Mouse (Mus musculus) forebrain, embryonic 14.5 days (tissue): ENCODE results near the gene Psors1c2. TPM values are rescaled to one million over a fixed set of nuclear protein-coding genes. Genes with fewer than 3 reads are reported as not detected.

ENCODE experiments used
- ATAC-seq: fragments of 200-750 bp; cut with Nextera tagmentation; 2 replicates; pipeline ENCODE4 v1.8.0; 2017; ENCODE audit warnings: mild to moderate bottlenecking, moderate library complexity
- DNase-seq: peaks from one replicate; pipeline ENCODE4 v3.0.0-alpha.2; 2015; ENCODE audit warnings: low spot score
- H3K27ac ChIP-seq: fragments of 300-500 bp; sonication (generic); 2 replicates; pipeline ENCODE4 v1.5.1; 2014; ENCODE audit warnings: low read depth, mild to moderate bottlenecking, control low read depth, low read length, moderate library complexity
- H3K27me3 ChIP-seq: fragments of 300-500 bp; sonication (generic); replicated peaks from 2 replicates; pipeline ENCODE4 v1.6.1; 2014; ENCODE audit warnings: low read length, control low read depth, mixed read lengths; ENCODE audit not compliant: control insufficient read depth, insufficient read depth
- H3K36me3 ChIP-seq: fragments of 300-500 bp; sonication (generic); 2 replicates; pipeline ENCODE4 v1.6.1; 2014; ENCODE audit warnings: low read length, control low read depth; ENCODE audit not compliant: control insufficient read depth, insufficient read depth
- H3K4me1 ChIP-seq: fragments of 300-500 bp; sonication (generic); 2 replicates; pipeline ENCODE4 v1.6.1; 2014; ENCODE audit warnings: antibody characterized with exemption, low read length, control low read depth; ENCODE audit not compliant: control insufficient read depth, insufficient read depth
- H3K4me2 ChIP-seq: fragments of 300-500 bp; sonication (generic); 2 replicates; pipeline ENCODE4 v1.6.1; 2014; ENCODE audit warnings: mild to moderate bottlenecking, control low read depth, low read length
- H3K4me3 ChIP-seq: fragments of 300-500 bp; sonication (generic); 2 replicates; pipeline ENCODE4 v1.5.1; 2014; ENCODE audit warnings: low read depth, low read length, control low read depth
- H3K9ac ChIP-seq: fragments of 300-500 bp; sonication (generic); 2 replicates; pipeline ENCODE4 v1.6.1; 2014; ENCODE audit warnings: mild to moderate bottlenecking, low read length, control low read depth, moderate library complexity
- H3K9me3 ChIP-seq: fragments of 300-500 bp; sonication (generic); replicated peaks from 2 replicates; pipeline ENCODE4 v1.6.1; 2016; ENCODE audit warnings: low read length, control low read depth, mixed read lengths; ENCODE audit not compliant: control insufficient read depth
- WGBS: fragments of 180-500 bp; shearing (Covaris S2); extraction: QIAGEN DNeasy Blood & Tissue Kit; methylation state at CpG from one replicate; pipeline ENCODE4 v1.1.7; 2014; 5-methylcytosine and 5-hydroxymethylcytosine counted together
- polyA plus RNA-seq: library from polyadenylated mRNA; unstranded; fragments of >200 nt; fragmentation: Nextera tagmentation; extraction: Ambion mirVana; gene quantifications from 2 replicates; pipeline ENCODE4 v1.2.1, GENCODE M21; 2014

Gene Psors1c2
- polyA plus RNA-seq, 1 experiment from 2014 or later = 0.28 TPM

GRCm38 (mm10) chr17:35548636-35549035 is 15.6 kb downstream of the Psors1c2 start:
- H3K27me3 ChIP-seq = no peaks in the 10 kb centered on the region
- DNase-seq (no peak), ATAC-seq (no peak)
- no peak overlapping the region for H3K4me3 ChIP-seq
- no peaks in the 10 kb centered on the region for H3K9me3 ChIP-seq
- no peak overlapping the region for H3K4me2 ChIP-seq
- 20% methylated on average over 5 of the region's 5 CpGs for WGBS
- H3K36me3 ChIP-seq = no peaks in the 10 kb centered on the region
- no peak overlapping the region for H3K9ac ChIP-seq
- H3K27ac ChIP-seq = no peak overlapping the region
- H3K4me1 ChIP-seq = 0 out of 2 replicates have a peak, but pooled peaks cover 3% of the 10 kb centered on the region

GRCm38 (mm10) chr17:35549437-35550142 is 16.6 kb downstream of the Psors1c2 start:
- Histone ChIP-seq H3K4me2 (0 out of 2 replicates have a peak overlapping the region, but pooled peaks have one; percentile 2), H3K27me3 (no peaks in the 10 kb centered on the region), H3K36me3 (no peaks in the 10 kb centered on the region), H3K9me3 (no peaks in the 10 kb centered on the region), H3K9ac (no peak overlapping the region), H3K4me3 (no peak overlapping the region), H3K4me1 (0 out of 2 replicates have a peak, but pooled peaks cover 3% of the 10 kb centered on the region), H3K27ac (0 out of 2 replicates have a peak overlapping the region, but pooled peaks have one; percentile 27)
- ATAC-seq = peak; percentile 52; the same call in 1 of the 2 replicates
- peak; percentile 31 for DNase-seq
- WGBS = 45% methylated on average over 15 of the region's 15 CpGs

- WGBS = 95% methylated on average over 4 of the region's 4 CpGs
- no peaks in the 10 kb centered on the region for H3K9me3 ChIP-seq
- DNase-seq (no peak), ATAC-seq (no peak)
- no peak overlapping the region for H3K27ac ChIP-seq
- no peak overlapping the region for H3K9ac ChIP-seq
- no peaks in the 10 kb centered on the region for H3K27me3 ChIP-seq
- H3K4me2 ChIP-seq = no peak overlapping the region
- no peaks in the 10 kb centered on the region for H3K36me3 ChIP-seq
- H3K4me3 ChIP-seq = no peak overlapping the region
- H3K4me1 ChIP-seq = 0 out of 2 replicates have a peak, but pooled peaks cover 3% of the 10 kb centered on the region
These were observed 17.1 kb downstream of the Psors1c2 start for GRCm38 (mm10) chr17:35550143-35550494.

GRCm38 (mm10) chr17:35550871-35551270 is 17.9 kb downstream of the Psors1c2 start:
- WGBS = 56% methylated on average over 8 of the region's 8 CpGs

GRCm38 (mm10) chr17:35551881-35552414 is 18.9 kb downstream of the Psors1c2 start, which contains the start of gene Cdsn:
Cdsn (plus strand) TSS chr17:35552128.
- Histone ChIP-seq H3K27me3 (no peaks in the 10 kb centered on the region), H3K4me2 (no peak within 1 kb of the TSS), H3K9me3 (no peaks in the 10 kb centered on the region), H3K4me3 (no peak within 1 kb of the TSS), H3K36me3 (no peaks in the 10 kb centered on the region), H3K9ac (no peak within 1 kb of the TSS), H3K4me1 (0 out of 2 replicates have a peak, but pooled peaks cover 3% of the 10 kb centered on the region), H3K27ac (no peak within 1 kb of the TSS)
- ATAC-seq = no peak
- WGBS = 83% methylated on average over 10 of the region's 10 CpGs
- no peak for DNase-seq

More at GRCm38 (mm10) chr17:35550871-35551270, 17.9 kb downstream of the Psors1c2 start:
- no peaks in the 10 kb centered on the region for H3K9me3 ChIP-seq
- 0 out of 2 replicates have a peak, but pooled peaks cover 3% of the 10 kb centered on the region for H3K4me1 ChIP-seq
- H3K27me3 ChIP-seq = no peaks in the 10 kb centered on the region
- H3K36me3 ChIP-seq = no peaks in the 10 kb centered on the region
- H3K27ac ChIP-seq = no peak overlapping the region
- no peak overlapping the region for H3K4me2 ChIP-seq
- DNase-seq (no peak), ATAC-seq (no peak)
- no peak overlapping the region for H3K4me3 ChIP-seq
- no peak overlapping the region for H3K9ac ChIP-seq

GRCm38 (mm10) chr17:35554321-35554720 is 21.3 kb downstream of the Psors1c2 start:
- Histone ChIP-seq H3K4me2 (no peak overlapping the region), H3K4me3 (no peak overlapping the region), H3K4me1 (0 out of 2 replicates have a peak, but pooled peaks cover 3% of the 10 kb centered on the region), H3K36me3 (no peaks in the 10 kb centered on the region), H3K27ac (no peak overlapping the region), H3K27me3 (no peaks in the 10 kb centered on the region), H3K9ac (no peak overlapping the region), H3K9me3 (no peaks in the 10 kb centered on the region)
- DNase-seq (no peak), ATAC-seq (no peak)
- WGBS = 79% methylated on average over 5 of the region's 5 CpGs

- no peak overlapping the region for H3K9ac ChIP-seq
- DNase-seq (no peak), ATAC-seq (no peak)
- H3K27me3 ChIP-seq = no peaks in the 10 kb centered on the region
- H3K9me3 ChIP-seq = no peaks in the 10 kb centered on the region
- H3K4me1 ChIP-seq = no peaks in the 10 kb centered on the region
- no peak overlapping the region for H3K27ac ChIP-seq
- no peak overlapping the region for H3K4me3 ChIP-seq
- no peak overlapping the region for H3K4me2 ChIP-seq
- WGBS = 93% methylated on average over 17 of the region's 18 CpGs
- H3K36me3 ChIP-seq = no peaks in the 10 kb centered on the region
These were observed 21.9 kb downstream of the Psors1c2 start for GRCm38 (mm10) chr17:35554761-35555397.

GRCm38 (mm10) chr17:35556186-35556765 is 23.3 kb downstream of the Psors1c2 start:
- no peaks in the 10 kb centered on the region for H3K36me3 ChIP-seq
- H3K27me3 ChIP-seq = no peaks in the 10 kb centered on the region
- WGBS = 91% methylated on average over 13 of the region's 13 CpGs
- H3K27ac ChIP-seq = no peak overlapping the region
- no peak for ATAC-seq
- no peak for DNase-seq
- no peak overlapping the region for H3K4me3 ChIP-seq
- H3K9ac ChIP-seq = no peak overlapping the region
- H3K4me2 ChIP-seq = no peak overlapping the region
- no peaks in the 10 kb centered on the region for H3K4me1 ChIP-seq
- H3K9me3 ChIP-seq = no peaks in the 10 kb centered on the region
